Mouse (Mus musculus) urinary bladder, postnatal 0 days (tissue): ENCODE results near the gene Gm20878. TPM values are rescaled to one million over a fixed set of nuclear protein-coding genes. Genes with fewer than 3 reads are reported as not detected.

Experiments
- polyA plus RNA-seq: library from polyadenylated mRNA; unstranded; fragments of >200 nt; fragmentation: Nextera tagmentation; extraction: Ambion mirVana; gene quantifications from 2 replicates; pipeline ENCODE4 v1.2.1, GENCODE M21; 2015

Gene Gm20878
- 0.45 and 1.3 TPM in 2 replicates for polyA plus RNA-seq

GRCm38 (mm10) chr4:41941272-41941671 lies at the start of gene Gm20878:
Gm20878 (plus strand) TSS chr4:41941572.

GRCm38 (mm10) chr4:41903310-41903709 lies 38.1 kb upstream of the Gm20878 start, which contains the start of gene Gm21541:
Gm21541 (plus strand) TSS chr4:41903610.

GRCm38 (mm10) chr4:41965758-41966157 lies 24.4 kb downstream of the Gm20878 start, which contains the start of gene Fam205a4:
Fam205a4 (plus strand) TSS chr4:41966058.

Other genes starting within 250 kb of the Gm20878 start
- gene Cntfr, start 244.5 kb upstream of the Gm20878 start, polyA plus RNA-seq, result 9.7 and 10.5 TPM in 2 replicates
- gene Il11ra1, start 241.6 kb upstream of the Gm20878 start, polyA plus RNA-seq, result 107 and 116 TPM in 2 replicates
- 32.1 and 36.3 TPM in 2 replicates for gene Rpp25l, start 228.0 kb upstream of the Gm20878 start, polyA plus RNA-seq
- gene Dctn3, start 218.4 kb upstream of the Gm20878 start, polyA plus RNA-seq, result 98.6 and 120 TPM in 2 replicates
- not detected in 2 replicates for gene Arid3c, start 210.4 kb upstream of the Gm20878 start, polyA plus RNA-seq
- gene Galt, start 186.3 kb upstream of the Gm20878 start, polyA plus RNA-seq, result 22.1 and 24.1 TPM in 2 replicates
- gene Sigmar1, start 185.4 kb upstream of the Gm20878 start, polyA plus RNA-seq, result 71.4 and 78.8 TPM in 2 replicates
- 18.4 and 23.2 TPM in 2 replicates for gene Ccl27a, start 167.3 kb upstream of the Gm20878 start, polyA plus RNA-seq
- gene Gm21541, start 38.0 kb upstream of the Gm20878 start, polyA plus RNA-seq, result not detected in 2 replicates
- gene Fam205a4, start 24.5 kb downstream of the Gm20878 start, polyA plus RNA-seq, result 0.06 TPM in 1 of 2 replicates, not detected in the other
- gene Gm21093, start 93.2 kb downstream of the Gm20878 start, polyA plus RNA-seq, result not detected in 2 replicates
- gene Gm3893, start 149.6 kb downstream of the Gm20878 start, polyA plus RNA-seq, result not detected in 2 replicates
- 1.4 TPM in 1 of 2 replicates, not detected in the other for gene Gm13304, start 173.2 kb downstream of the Gm20878 start, polyA plus RNA-seq
- gene Gm13306, start 211.9 kb downstream of the Gm20878 start, polyA plus RNA-seq, result not detected in 2 replicates
- not detected in 2 replicates for gene Gm13305, start 227.0 kb downstream of the Gm20878 start, polyA plus RNA-seq